Mouse (Mus musculus): ENCODE measurements at regions not wholly inside any gene's neighbourhood (a gene's known extent, or its start where the extent isn't known, plus 50 kb on each side); places are given as distances from the start of the nearest gene placed in this dataset.

DNA sequence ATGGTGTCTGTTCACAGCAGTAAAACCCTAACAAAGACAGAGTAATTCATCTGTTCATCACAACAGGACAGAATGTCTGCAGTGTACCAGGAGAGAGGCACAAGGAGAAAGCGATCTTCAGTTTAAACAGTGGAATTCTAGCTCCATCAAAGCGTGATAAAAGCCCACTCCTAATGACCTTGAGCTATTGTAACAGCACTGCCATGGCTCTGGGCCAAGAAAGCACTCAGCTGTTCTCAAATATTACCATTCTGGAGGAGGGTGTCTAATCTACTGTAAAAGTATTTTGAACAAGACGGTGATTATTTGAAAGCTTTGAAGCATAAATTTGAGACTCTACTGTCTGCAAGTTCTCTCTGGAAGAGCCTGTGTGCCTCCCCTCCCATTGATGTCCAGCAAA is 224.8 kb upstream of the Lyplal1 start:
- Histone ChIP-seq H3K27me3 (ENCODE audit: control insufficient read depth, insufficient read depth, low read length) (no peaks in the 10 kb centered on the region), H3K4me3 (ENCODE audit: low read depth, low read length) (no peak overlapping the region), H3K4me2 (ENCODE audit: low read depth) (no peak overlapping the region), H3K9me3 (ENCODE audit: control insufficient read depth, low read length) (no peaks in the 10 kb centered on the region), H3K36me3 (ENCODE audit: control insufficient read depth, insufficient read depth, low read length) (no peaks in the 10 kb centered on the region), H3K27ac (ENCODE audit: low read depth, low read length) (no peak overlapping the region), H3K9ac (ENCODE audit: low read length) (no peak overlapping the region), H3K4me1 (ENCODE audit: control insufficient read depth, insufficient read depth, low read length) (no peaks in the 10 kb centered on the region)
- ATAC-seq (ENCODE audit: insufficient read depth, low FRiP score, low TSS enrichment) (no peak), DNase-seq (ENCODE audit: low spot score) (no peak)
- 86% methylated on average over 3 of the region's 3 CpGs for WGBS

DNA sequence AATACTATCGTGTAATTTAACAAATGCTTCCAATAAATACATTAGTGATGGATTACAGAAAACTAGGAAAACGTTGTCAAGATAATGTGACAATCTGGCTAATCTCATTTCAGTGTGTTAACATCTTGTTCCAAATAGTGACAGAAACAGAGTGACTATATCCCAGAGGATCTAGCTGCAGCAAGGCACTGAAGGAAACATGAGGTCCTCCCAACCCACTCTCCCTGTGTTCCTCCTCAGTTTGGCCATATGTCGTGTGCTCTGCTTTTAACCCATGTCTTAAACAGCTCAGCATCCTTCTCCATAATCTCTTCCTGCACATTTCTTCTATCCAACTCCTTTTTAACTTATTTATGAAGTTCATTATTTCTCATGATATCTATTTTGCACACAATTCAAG is 223.6 kb upstream of the Lyplal1 start:
- H3K9me3 ChIP-seq (ENCODE audit: control insufficient read depth, low read length): no peaks in the 10 kb centered on the region
- no peak overlapping the region for H3K4me2 ChIP-seq (ENCODE audit: low read depth)
- DNase-seq (ENCODE audit: low spot score) (no peak), ATAC-seq (ENCODE audit: insufficient read depth, low FRiP score, low TSS enrichment) (no peak)
- H3K27me3 ChIP-seq (ENCODE audit: control insufficient read depth, insufficient read depth, low read length): no peaks in the 10 kb centered on the region
- H3K36me3 ChIP-seq (ENCODE audit: control insufficient read depth, insufficient read depth, low read length): no peaks in the 10 kb centered on the region
- no peaks in the 10 kb centered on the region for H3K4me1 ChIP-seq (ENCODE audit: control insufficient read depth, insufficient read depth, low read length)
- 90% methylated on average over 3 of the region's 3 CpGs for WGBS
- H3K9ac ChIP-seq (ENCODE audit: low read length): no peak overlapping the region
- no peak overlapping the region for H3K27ac ChIP-seq (ENCODE audit: low read depth, low read length)
- H3K4me3 ChIP-seq (ENCODE audit: low read depth, low read length): no peak overlapping the region

DNA sequence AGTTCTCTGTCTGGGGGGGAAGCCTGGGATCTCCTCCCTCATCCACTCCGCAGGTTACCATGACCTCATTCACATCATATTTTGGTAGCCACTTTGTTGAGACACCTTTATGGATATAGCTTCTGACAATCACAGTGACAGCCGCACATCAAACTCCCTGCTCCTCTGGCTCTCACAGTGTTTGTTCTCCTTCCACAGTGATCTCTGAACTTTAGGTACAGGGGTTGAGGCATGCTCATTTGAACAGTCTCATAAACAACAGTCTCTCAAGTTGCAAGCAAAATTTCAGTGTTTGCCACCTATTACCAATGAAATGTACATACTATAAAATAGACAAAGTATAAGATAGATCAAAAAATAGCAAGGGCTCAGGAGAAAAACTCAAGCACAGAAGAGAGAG is 200.2 kb upstream of the Lyplal1 start:
- no peaks in the 10 kb centered on the region for H3K9me3 ChIP-seq (ENCODE audit: control insufficient read depth, low read length)
- no peaks in the 10 kb centered on the region for H3K36me3 ChIP-seq (ENCODE audit: control insufficient read depth, insufficient read depth, low read length)
- H3K27ac ChIP-seq (ENCODE audit: low read depth, low read length): no peak overlapping the region
- no peaks in the 10 kb centered on the region for H3K27me3 ChIP-seq (ENCODE audit: control insufficient read depth, insufficient read depth, low read length)
- no peak overlapping the region for H3K4me2 ChIP-seq (ENCODE audit: low read depth)
- 96% methylated on average over 2 of the region's 2 CpGs for WGBS
- no peak for ATAC-seq (ENCODE audit: insufficient read depth, low FRiP score, low TSS enrichment)
- DNase-seq (ENCODE audit: low spot score): no peak
- H3K4me1 ChIP-seq (ENCODE audit: control insufficient read depth, insufficient read depth, low read length): no peaks in the 10 kb centered on the region
- no peak overlapping the region for H3K9ac ChIP-seq (ENCODE audit: low read length)
- no peak overlapping the region for H3K4me3 ChIP-seq (ENCODE audit: low read depth, low read length)

DNA sequence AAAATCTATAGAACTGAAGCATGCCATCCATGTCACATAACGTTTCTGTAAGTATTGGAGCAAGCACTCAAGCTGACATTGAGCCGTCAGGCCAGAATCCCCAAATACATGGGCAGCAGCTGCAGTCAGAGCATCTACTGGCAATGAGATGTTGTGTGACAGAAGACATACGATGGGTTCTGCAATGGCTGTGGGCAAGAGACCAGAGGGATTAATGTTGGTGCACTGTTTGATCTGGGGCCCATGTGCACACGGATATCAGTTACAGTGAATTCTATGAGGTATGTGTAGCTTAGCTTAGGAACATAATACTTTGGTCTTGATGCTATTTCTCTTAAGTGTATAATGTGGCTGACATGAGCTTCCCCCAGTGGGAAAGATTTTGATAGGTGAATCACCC is 197.1 kb upstream of the Lyplal1 start:
- H3K4me1 ChIP-seq (ENCODE audit: control insufficient read depth, insufficient read depth, low read length): no peaks in the 10 kb centered on the region

DNA sequence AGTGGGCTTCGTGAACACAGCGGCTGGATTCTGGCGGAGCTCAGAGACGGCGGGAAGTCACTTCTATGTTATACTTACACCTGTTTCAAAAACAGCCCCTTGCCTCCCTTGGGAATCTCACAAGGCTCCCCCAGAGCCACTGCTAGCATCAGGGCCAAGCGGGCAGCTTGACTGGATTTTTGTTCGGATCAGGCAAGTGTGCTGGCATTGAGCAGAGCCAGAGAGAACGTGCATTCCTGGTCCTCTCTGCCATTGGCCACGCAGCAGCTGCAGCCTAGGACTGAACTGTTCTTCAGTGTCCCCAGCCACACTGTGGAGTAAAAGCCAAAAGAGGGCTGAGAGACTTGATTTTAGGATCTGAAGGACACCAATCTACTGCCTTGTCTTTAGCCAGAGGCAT is 195.6 kb upstream of the Lyplal1 start:
- Histone ChIP-seq H3K36me3 (ENCODE audit: control insufficient read depth, insufficient read depth, low read length) (no peaks in the 10 kb centered on the region), H3K9ac (ENCODE audit: low read length) (no peak overlapping the region), H3K4me3 (ENCODE audit: low read depth, low read length) (no peak overlapping the region), H3K27ac (ENCODE audit: low read depth, low read length) (no peak overlapping the region), H3K4me2 (ENCODE audit: low read depth) (no peak overlapping the region), H3K9me3 (ENCODE audit: control insufficient read depth, low read length) (no peaks in the 10 kb centered on the region), H3K27me3 (ENCODE audit: control insufficient read depth, insufficient read depth, low read length) (no peaks in the 10 kb centered on the region), H3K4me1 (ENCODE audit: control insufficient read depth, insufficient read depth, low read length) (no peaks in the 10 kb centered on the region)
- 87% methylated on average over 9 of the region's 9 CpGs for WGBS
- ATAC-seq (ENCODE audit: insufficient read depth, low FRiP score, low TSS enrichment): no peak
- DNase-seq (ENCODE audit: low spot score): no peak

More for the DNA sequence above, 197.1 kb upstream of the Lyplal1 start:
- no peak overlapping the region for H3K4me2 ChIP-seq (ENCODE audit: low read depth)
- no peaks in the 10 kb centered on the region for H3K27me3 ChIP-seq (ENCODE audit: control insufficient read depth, insufficient read depth, low read length)
- H3K9me3 ChIP-seq (ENCODE audit: control insufficient read depth, low read length): no peaks in the 10 kb centered on the region
- 88% methylated on average over 4 of the region's 4 CpGs for WGBS
- no peaks in the 10 kb centered on the region for H3K36me3 ChIP-seq (ENCODE audit: control insufficient read depth, insufficient read depth, low read length)
- DNase-seq (ENCODE audit: low spot score) (no peak), ATAC-seq (ENCODE audit: insufficient read depth, low FRiP score, low TSS enrichment) (no peak)
- H3K4me3 ChIP-seq (ENCODE audit: low read depth, low read length): no peak overlapping the region
- no peak overlapping the region for H3K27ac ChIP-seq (ENCODE audit: low read depth, low read length)
- H3K9ac ChIP-seq (ENCODE audit: low read length): no peak overlapping the region

DNA sequence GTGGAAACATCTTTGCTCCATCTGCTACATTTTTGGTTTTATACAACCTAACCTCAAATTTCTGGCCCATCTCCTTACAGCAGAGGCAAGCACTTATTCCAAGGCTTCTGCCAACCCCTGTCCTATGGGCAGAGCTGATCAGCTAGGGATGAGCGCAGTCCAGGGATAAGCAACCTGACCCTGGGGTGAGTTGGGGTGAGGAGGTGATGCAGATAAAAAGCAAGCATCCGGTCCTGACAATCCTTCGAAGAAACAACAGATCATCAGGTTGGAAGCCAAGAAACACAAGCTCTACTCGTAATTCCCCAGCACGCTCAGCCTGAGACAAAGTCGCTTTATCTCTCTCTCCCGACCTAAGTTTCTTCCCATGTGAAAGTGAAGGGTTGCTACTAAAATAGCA is 194.9 kb upstream of the Lyplal1 start:
- no peak for ATAC-seq (ENCODE audit: insufficient read depth, low FRiP score, low TSS enrichment)
- WGBS: 94% methylated on average over 7 of the region's 7 CpGs

DNA sequence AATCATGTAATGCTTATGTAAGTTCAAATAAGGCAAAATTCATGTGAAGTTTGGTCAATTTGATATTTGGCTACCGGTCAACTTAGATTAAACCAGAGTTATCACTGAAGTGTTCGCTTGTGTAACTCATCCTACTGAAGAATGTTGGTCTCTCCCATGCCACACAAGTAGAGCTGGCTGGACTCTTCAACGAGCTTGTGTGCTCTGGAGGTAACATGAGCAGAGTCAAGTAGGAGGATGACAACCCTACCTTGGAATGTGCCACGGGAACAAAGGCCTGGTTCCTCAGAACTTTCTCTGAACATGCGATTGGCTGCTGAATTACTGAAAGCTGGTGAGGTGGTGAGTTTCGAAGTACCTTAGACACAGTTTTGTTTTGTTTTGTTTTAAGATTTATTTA is 190.5 kb upstream of the Lyplal1 start:
- DNase-seq (ENCODE audit: low spot score) (no peak), ATAC-seq (ENCODE audit: insufficient read depth, low FRiP score, low TSS enrichment) (no peak)
- WGBS: 85% methylated on average over 6 of the region's 6 CpGs
- no peak overlapping the region for H3K27ac ChIP-seq (ENCODE audit: low read depth, low read length)
- no peak overlapping the region for H3K4me2 ChIP-seq (ENCODE audit: low read depth)
- no peak overlapping the region for H3K4me3 ChIP-seq (ENCODE audit: low read depth, low read length)
- no peaks in the 10 kb centered on the region for H3K27me3 ChIP-seq (ENCODE audit: control insufficient read depth, insufficient read depth, low read length)
- H3K9ac ChIP-seq (ENCODE audit: low read length): no peak overlapping the region
- H3K4me1 ChIP-seq (ENCODE audit: control insufficient read depth, insufficient read depth, low read length): no peaks in the 10 kb centered on the region
- H3K9me3 ChIP-seq (ENCODE audit: control insufficient read depth, low read length): no peaks in the 10 kb centered on the region
- H3K36me3 ChIP-seq (ENCODE audit: control insufficient read depth, insufficient read depth, low read length): no peaks in the 10 kb centered on the region

More for the DNA sequence above, 194.9 kb upstream of the Lyplal1 start:
- H3K36me3 ChIP-seq (ENCODE audit: control insufficient read depth, insufficient read depth, low read length): no peaks in the 10 kb centered on the region
- H3K4me3 ChIP-seq (ENCODE audit: low read depth, low read length): no peak overlapping the region
- no peak overlapping the region for H3K9ac ChIP-seq (ENCODE audit: low read length)
- H3K27ac ChIP-seq (ENCODE audit: low read depth, low read length): no peak overlapping the region
- H3K4me2 ChIP-seq (ENCODE audit: low read depth): no peak overlapping the region
- no peaks in the 10 kb centered on the region for H3K4me1 ChIP-seq (ENCODE audit: control insufficient read depth, insufficient read depth, low read length)
- no peak for DNase-seq (ENCODE audit: low spot score)
- H3K27me3 ChIP-seq (ENCODE audit: control insufficient read depth, insufficient read depth, low read length): no peaks in the 10 kb centered on the region
- H3K9me3 ChIP-seq (ENCODE audit: control insufficient read depth, low read length): no peaks in the 10 kb centered on the region

DNA sequence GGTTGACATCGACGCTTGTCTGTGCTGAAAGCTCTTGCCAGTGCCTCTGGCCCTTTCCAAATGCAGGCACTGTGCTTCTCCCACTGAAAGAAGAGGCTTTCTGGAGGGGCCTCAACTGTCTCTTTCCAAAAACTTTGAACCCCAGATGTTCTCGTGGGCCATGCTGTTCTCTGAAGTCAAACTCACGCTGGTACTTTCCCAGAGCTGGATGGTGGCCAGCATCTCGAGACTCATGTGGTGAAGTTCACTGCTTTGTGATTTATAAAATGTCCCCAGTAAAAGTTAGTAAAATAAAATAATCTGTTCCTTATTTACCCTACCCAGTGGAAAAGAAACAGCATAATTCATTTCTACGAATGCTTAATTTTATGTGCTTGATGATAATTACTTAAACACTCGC is 180.4 kb upstream of the Lyplal1 start:
- Histone ChIP-seq H3K9ac (ENCODE audit: low read length) (no peak overlapping the region), H3K4me3 (ENCODE audit: low read depth, low read length) (no peak overlapping the region), H3K4me2 (ENCODE audit: low read depth) (no peak overlapping the region), H3K9me3 (ENCODE audit: control insufficient read depth, low read length) (no peaks in the 10 kb centered on the region), H3K27ac (ENCODE audit: low read depth, low read length) (no peak overlapping the region), H3K27me3 (ENCODE audit: control insufficient read depth, insufficient read depth, low read length) (no peaks in the 10 kb centered on the region), H3K4me1 (ENCODE audit: control insufficient read depth, insufficient read depth, low read length) (no peaks in the 10 kb centered on the region), H3K36me3 (ENCODE audit: control insufficient read depth, insufficient read depth, low read length) (no peaks in the 10 kb centered on the region)
- ATAC-seq (ENCODE audit: insufficient read depth, low FRiP score, low TSS enrichment): no peak
- WGBS: 84% methylated on average over 7 of the region's 7 CpGs
- no peak for DNase-seq (ENCODE audit: low spot score)

DNA sequence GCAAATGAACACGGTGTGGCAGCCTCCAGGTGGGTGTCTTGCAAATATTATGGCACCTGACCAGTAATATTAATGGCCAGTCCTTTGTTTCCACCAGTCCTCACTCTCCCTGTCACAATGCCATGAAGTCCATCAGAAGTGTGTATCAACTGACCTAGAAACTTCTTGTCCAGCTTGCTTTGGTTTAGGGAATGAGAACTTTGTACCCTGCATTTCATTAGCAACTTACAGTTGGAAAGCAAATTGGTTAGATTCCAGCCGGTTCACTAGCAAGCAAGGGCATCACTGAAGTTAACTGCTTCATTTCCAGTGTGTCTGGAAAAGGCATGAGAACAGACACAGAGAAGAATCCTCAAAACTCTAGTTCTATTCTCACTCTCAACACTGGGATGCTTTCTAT is 178.1 kb upstream of the Lyplal1 start:
- no peak overlapping the region for H3K9ac ChIP-seq (ENCODE audit: low read length)
- H3K4me3 ChIP-seq (ENCODE audit: low read depth, low read length): no peak overlapping the region
- no peak overlapping the region for H3K27ac ChIP-seq (ENCODE audit: low read depth, low read length)
- H3K9me3 ChIP-seq (ENCODE audit: control insufficient read depth, low read length): no peaks in the 10 kb centered on the region
- DNase-seq (ENCODE audit: low spot score): no peak
- H3K4me2 ChIP-seq (ENCODE audit: low read depth): no peak overlapping the region
- ATAC-seq (ENCODE audit: insufficient read depth, low FRiP score, low TSS enrichment): no peak
- no peaks in the 10 kb centered on the region for H3K27me3 ChIP-seq (ENCODE audit: control insufficient read depth, insufficient read depth, low read length)
- 74% methylated on average over 2 of the region's 2 CpGs for WGBS
- H3K4me1 ChIP-seq (ENCODE audit: control insufficient read depth, insufficient read depth, low read length): no peaks in the 10 kb centered on the region
- no peaks in the 10 kb centered on the region for H3K36me3 ChIP-seq (ENCODE audit: control insufficient read depth, insufficient read depth, low read length)
